Mouse (Mus musculus): ENCODE results near the gene Smdt1. TPM values are rescaled to one million over a fixed set of nuclear protein-coding genes. Genes with fewer than 3 reads are reported as not detected.
"Not testable (repeated sequence)": the region's sequence is repeated elsewhere in the genome, so short reads cannot be mapped to it uniquely, and the experiment has no call there.

Smdt1 gene
- polyA plus RNA-seq, 1 experiment from 2014 or later, result 324 TPM

DNA sequence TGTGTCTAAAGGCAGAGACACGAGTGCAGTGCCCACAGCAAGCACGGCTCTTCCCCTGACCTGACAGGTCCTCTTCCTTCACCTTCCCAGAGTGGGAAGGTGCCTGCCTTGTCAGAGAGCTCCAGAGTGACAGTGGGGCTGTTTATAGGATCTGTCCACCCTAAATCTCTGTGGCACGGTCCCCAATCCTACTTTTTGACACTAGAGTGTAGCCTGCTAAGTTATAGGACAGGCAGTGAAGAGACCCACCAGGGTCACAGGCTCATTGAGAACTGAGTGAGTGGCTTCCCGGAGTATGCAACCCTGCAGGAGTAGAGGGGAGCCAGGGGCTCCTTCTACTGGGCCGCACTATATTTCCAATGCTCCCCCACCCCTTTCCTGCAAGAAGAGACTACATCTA is 38.9 kb downstream of the Smdt1 start:
- Histone ChIP-seq H3K27ac (no peak overlapping the region), H3K9me3 (no peaks in the 10 kb centered on the region), H3K4me3 (replicated peaks) (no peak overlapping the region), H3K36me3 (no peaks in the 10 kb centered on the region), H3K4me1 (replicated peaks) (peaks cover 16% of the 10 kb centered on the region), H3K9ac (replicated peaks) (no peak overlapping the region), H3K27me3 (no peaks in the 10 kb centered on the region), H3K4me2 (replicated peaks) (no peak overlapping the region)
- WGBS, result 75% methylated on average over 5 of the region's 5 CpGs
- no peak for ATAC-seq

DNA sequence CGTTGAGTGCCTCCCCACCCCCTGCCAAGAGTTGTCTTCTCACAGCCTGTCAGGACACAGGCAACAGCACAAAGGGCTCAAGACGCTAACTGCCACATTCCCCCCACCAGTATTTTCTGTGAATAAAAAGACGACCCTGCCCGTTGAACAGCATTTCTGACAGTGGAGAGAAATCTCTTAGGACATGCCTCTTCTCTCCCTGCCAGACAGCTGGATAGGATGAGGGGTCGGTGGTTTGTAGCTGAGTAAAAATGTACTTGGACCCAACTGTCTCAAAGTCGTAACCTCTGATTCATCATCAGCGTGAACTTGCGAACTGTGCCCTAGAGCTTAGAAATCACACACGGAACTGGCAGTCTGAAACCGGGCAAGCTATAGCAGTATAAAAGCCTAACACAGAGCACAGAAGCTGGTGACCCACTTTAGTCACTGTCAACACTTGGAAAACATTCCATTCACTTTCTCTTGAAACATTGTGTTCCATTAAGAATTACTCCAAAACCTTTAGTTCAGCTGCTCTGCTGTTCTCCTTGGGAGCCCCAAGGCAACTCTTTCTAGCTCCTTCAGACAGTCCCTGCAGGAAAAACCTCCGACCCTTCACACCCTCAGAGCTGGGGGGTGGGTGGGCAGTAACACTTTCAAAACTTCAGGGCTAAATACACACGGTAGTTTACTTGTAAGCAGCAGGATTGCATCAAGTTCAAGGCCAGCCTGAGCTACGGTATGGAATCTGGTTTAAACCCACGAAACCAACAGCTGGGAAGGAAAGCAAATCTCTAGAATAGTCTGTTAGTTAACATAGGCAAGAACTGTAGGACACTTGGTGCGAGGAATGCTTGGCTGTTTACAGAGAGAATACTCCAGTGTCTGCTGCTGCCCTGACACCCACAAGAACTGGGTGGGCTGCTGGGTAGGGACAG is 39.8 kb downstream of the Smdt1 start:
- Histone ChIP-seq H3K4me2 (replicated peaks) (no peak overlapping the region), H3K9ac (replicated peaks) (no peak overlapping the region), H3K27ac (no peak overlapping the region), H3K4me3 (replicated peaks) (no peak overlapping the region), H3K9me3 (no peaks in the 10 kb centered on the region), H3K27me3 (no peaks in the 10 kb centered on the region), H3K4me1 (replicated peaks) (peaks cover 16% of the 10 kb centered on the region), H3K36me3 (no peaks in the 10 kb centered on the region)
- ATAC-seq, result no peak
- 52% methylated on average over 15 of the region's 15 CpGs for WGBS

DNA sequence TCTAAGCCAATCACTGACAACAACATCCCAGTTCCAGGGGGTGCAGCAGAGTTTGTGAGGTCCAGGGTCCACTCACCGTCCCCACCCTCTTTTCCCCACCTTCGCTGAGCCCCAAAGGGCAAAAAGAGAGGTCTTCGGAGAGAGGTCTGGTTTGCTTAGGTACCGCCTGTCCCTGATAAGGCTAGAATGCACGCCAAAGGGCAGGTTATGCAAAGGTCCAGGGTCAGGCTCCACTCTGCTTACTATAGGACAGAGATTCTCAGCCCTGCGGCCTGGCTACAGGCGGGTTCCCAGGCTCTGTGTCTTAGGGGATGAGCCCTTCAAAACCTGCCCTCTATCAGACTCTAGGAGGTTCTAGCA is 40.7 kb downstream of the Smdt1 start:
- Histone ChIP-seq H3K4me1 (replicated peaks) (peaks cover 16% of the 10 kb centered on the region), H3K4me3 (replicated peaks) (peak overlapping the region; percentile 33), H3K9me3 (no peaks in the 10 kb centered on the region), H3K27me3 (no peaks in the 10 kb centered on the region), H3K9ac (replicated peaks) (no peak overlapping the region), H3K4me2 (replicated peaks) (peak overlapping the region; percentile 59), H3K36me3 (no peaks in the 10 kb centered on the region), H3K27ac (no peak overlapping the region)
- WGBS, result 20% methylated on average over 7 of the region's 7 CpGs
- no peak; the same call in none of the 2 replicates for ATAC-seq

- peak within 1 kb of the TSS; percentile 33 for H3K4me3 ChIP-seq (replicated peaks)
- H3K9me3 ChIP-seq, result no peaks in the 10 kb centered on the region
- 2% methylated on average over 18 of the region's 24 CpGs for WGBS
- H3K27me3 ChIP-seq, result no peaks in the 10 kb centered on the region
- H3K4me2 ChIP-seq (replicated peaks), result peak within 1 kb of the TSS; percentile 59
- H3K4me1 ChIP-seq (replicated peaks), result peaks cover 16% of the 10 kb centered on the region
- ATAC-seq, result peak; percentile 69
- H3K36me3 ChIP-seq, result no peaks in the 10 kb centered on the region
- peak within 1 kb of the TSS; percentile 44; the same call in 1 of the 2 replicates for H3K9ac ChIP-seq (replicated peaks)
- H3K27ac ChIP-seq, result no peak within 1 kb of the TSS
Observed at GRCm38 (mm10) chr15:82379871-82380713, 41.3 kb downstream of the Smdt1 start, which contains the start of gene Cyp2d22. Gene Cyp2d22, minus strand, starts transcription at chr15:82380260.

DNA sequence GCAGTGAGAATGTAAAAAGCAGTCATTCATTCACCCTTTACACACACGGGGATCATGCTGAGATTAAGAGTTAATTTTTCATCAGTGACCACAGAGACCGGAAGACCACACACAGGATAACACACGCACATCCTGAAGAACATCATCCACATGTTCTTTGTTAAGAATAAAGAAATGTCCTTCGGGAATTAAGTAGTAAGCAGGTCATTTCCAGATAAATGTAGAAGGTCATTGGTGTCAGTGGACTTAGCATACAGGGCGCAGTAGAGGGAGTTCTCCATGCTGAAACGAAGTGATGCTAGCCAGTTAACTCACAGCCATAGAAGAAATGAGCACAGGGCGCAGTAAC is 41.9 kb downstream of the Smdt1 start:
- Histone ChIP-seq H3K36me3 (no peaks in the 10 kb centered on the region), H3K9me3 (no peaks in the 10 kb centered on the region), H3K9ac (replicated peaks) (0 out of 2 replicates have a peak overlapping the region, but pooled peaks have one; percentile 44), H3K27me3 (no peaks in the 10 kb centered on the region), H3K4me1 (replicated peaks) (peaks cover 16% of the 10 kb centered on the region), H3K4me3 (replicated peaks) (peak overlapping the region; percentile 33), H3K4me2 (replicated peaks) (peak overlapping the region; percentile 59), H3K27ac (no peak overlapping the region)
- 31% methylated on average over 7 of the region's 7 CpGs for whole genome bisulfite sequencing
- 0 out of 2 replicates have a peak, but pooled peaks have one; percentile 20 for ATAC-seq

DNA sequence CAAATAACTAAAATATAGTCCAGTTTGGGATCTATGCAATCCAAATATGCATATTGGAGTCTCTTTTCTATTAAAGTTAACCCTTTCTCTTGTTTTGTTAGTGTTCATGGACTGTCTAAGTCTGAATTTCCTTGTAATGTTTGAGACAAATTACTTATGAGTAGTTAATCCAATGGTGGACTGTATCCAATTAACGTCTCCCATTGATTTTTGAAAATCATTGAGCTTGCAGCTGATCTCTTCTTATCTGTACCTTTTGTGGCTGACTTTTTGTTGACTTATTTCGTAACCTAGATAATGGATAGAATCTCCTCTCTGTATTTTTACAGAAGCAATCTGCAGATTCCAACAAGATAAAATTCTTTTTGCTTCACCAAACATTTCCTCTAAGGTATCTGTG is 43.7 kb downstream of the Smdt1 start:
- Histone ChIP-seq H3K27ac (no peak overlapping the region), H3K4me2 (replicated peaks) (no peak overlapping the region), H3K4me1 (replicated peaks) (peaks cover 9% of the 10 kb centered on the region), H3K9ac (replicated peaks) (no peak overlapping the region), H3K4me3 (replicated peaks) (no peak overlapping the region), H3K9me3 (no peaks in the 10 kb centered on the region), H3K27me3 (no peaks in the 10 kb centered on the region), H3K36me3 (no peaks in the 10 kb centered on the region)
- 91% methylated on average over 2 of the region's 2 CpGs for WGBS
- no peak for ATAC-seq

- ATAC-seq, result no peak
- no peak overlapping the region for H3K9ac ChIP-seq (replicated peaks)
- H3K27me3 ChIP-seq, result no peaks in the 10 kb centered on the region
- no peaks in the 10 kb centered on the region for H3K36me3 ChIP-seq
- H3K9me3 ChIP-seq, result no peaks in the 10 kb centered on the region
- no peak overlapping the region for H3K4me3 ChIP-seq (replicated peaks)
- 92% methylated on average over 2 of the region's 2 CpGs for WGBS
- no peak overlapping the region for H3K4me2 ChIP-seq (replicated peaks)
- peaks cover 5% of the 10 kb centered on the region for H3K4me1 ChIP-seq (replicated peaks)
- H3K27ac ChIP-seq, result no peak overlapping the region
Observed at GRCm38 (mm10) chr15:82385729-82386128, 47.0 kb downstream of the Smdt1 start.

- H3K27me3 ChIP-seq; H3K4me1 ChIP-seq (replicated peaks); H3K36me3 ChIP-seq; H3K9ac ChIP-seq (replicated peaks); ATAC-seq; H3K4me2 ChIP-seq (replicated peaks); H3K9me3 ChIP-seq; H3K4me3 ChIP-seq (replicated peaks); H3K27ac ChIP-seq: not testable (repeated sequence)
- 93% methylated on average over 10 of the region's 10 CpGs for WGBS
Observed at GRCm38 (mm10) chr15:82389916-82390315, 51.2 kb downstream of the Smdt1 start.

DNA sequence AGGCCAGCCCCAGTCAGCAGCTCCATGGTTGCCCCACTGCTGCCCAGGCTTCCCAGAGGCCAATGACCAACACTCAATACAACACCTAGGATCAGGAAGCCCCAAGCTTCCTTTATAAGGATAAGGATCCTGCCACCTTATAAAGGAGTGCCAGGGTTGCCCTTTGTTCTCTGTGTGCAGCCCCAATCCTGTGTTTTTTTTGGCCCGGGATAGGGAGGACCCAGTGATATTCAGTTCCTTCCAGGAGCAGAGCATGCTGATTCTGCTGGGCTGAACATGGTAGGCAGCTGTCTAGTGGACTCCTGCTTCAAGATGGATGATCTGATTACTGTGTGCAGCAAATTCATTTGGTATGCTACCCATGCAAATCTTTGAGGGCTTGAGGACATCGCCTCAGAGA is 55.2 kb downstream of the Smdt1 start, which contains the start of gene Cyp2d11:
TSS of gene Cyp2d11 (minus strand) at position 101 of the 400 bp plus-strand sequence.
- WGBS, result 90% methylated on average over 2 of the region's 2 CpGs
- not testable (repeated sequence) for H3K9me3 ChIP-seq, ATAC-seq

DNA sequence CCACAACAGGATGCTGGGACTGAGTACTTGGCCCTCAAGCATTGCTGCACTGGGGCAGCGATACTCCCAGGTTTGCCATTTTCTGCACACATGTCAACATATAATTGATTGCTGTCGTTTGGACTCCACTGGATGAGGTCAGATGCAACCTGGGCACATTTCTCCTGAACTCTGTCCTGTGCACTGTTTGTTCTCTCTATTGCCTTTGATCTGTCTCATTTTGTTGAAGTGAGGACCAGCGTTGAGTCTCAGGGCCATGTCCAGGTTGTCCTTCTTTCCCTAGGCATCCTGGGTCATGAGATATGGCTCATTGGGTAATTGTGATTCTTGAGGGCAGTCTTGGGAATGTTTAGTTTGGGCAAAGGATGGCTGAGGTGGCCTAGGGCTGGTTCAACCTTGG is 57.2 kb downstream of the Smdt1 start:
- not testable (repeated sequence) for H3K9me3 ChIP-seq; ATAC-seq; H3K36me3 ChIP-seq; H3K4me3 ChIP-seq (replicated peaks); H3K27ac ChIP-seq; H3K4me2 ChIP-seq (replicated peaks); H3K4me1 ChIP-seq (replicated peaks); H3K27me3 ChIP-seq; H3K9ac ChIP-seq (replicated peaks)
- WGBS, result 90% methylated on average over 3 of the region's 3 CpGs

More for the DNA sequence above, 55.2 kb downstream of the Smdt1 start, which contains the start of gene Cyp2d11:
- H3K36me3 ChIP-seq; H3K4me1 ChIP-seq (replicated peaks); H3K4me3 ChIP-seq (replicated peaks); H3K9ac ChIP-seq (replicated peaks); H3K4me2 ChIP-seq (replicated peaks); H3K27me3 ChIP-seq; H3K27ac ChIP-seq: not testable (repeated sequence)

Measured in midbrain, embryonic 13.5 days (tissue).